Mouse (Mus musculus): Measurements from ENCODE around the gene Nckap1l.

DNA sequence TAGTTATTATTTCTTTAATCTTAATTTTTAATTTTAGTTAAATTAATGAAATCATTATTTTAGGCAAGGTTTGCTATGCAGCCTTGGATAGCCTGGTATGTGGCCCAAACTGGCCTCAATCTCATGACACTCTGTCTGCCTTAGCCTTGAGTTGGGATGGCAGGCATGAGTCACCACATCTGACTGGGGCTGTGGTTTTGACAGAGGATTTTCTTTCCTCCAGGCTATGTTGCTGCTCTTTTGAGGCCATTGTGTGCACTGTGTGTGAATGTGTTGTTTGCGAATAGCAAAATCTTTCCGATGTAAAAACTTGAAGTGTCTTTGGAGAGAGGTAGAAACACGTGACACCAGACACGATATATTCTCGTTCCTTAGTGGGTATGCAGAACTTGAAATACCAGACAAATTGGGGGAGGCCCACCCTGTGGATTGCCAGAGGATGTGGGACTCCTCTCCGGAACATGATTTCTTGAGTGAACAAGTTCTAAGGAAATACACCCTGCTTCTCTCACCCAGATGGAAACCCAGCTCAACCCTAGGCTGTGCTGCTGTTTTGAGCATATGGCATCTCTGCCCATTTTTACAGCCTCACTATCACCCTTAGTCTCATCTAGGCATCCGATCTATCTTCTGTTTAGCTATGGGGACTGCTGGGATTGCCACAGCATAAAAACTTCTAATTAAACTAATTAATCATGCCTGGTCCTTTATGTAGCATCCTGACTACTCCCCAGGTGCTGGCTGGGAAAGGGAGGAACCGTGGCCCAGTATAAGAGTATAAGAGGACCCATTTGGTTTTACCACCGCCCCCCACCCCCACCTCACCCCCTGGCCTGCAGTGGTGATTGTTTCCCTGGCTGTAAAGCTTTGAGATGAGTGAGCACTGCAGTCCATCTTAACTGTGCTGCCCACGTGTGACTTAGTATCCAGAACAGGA, 42.9 kb downstream of the Nckap1l start:
- TF ChIP-seq MAFK (IDR thresholded peaks at IDR 0.05; ENCODE audit: insufficient read depth, low read depth, low read length) (no peak), ZC3H11A (IDR thresholded peaks at IDR 0.05; ENCODE audit: borderline replicate concordance, low read depth, low read length) (no peak), ZNF384 (IDR thresholded peaks at IDR 0.05; ENCODE audit: low read depth, low read length) (no peak)
